Mouse (Mus musculus) bone marrow macrophage, adult 2 months (primary cell): ENCODE data around the gene Ubxn6. TPM values are rescaled to one million over a fixed set of nuclear protein-coding genes. Genes with fewer than 3 reads are reported as not detected.

Source experiments
- H3K27ac ChIP-seq: 2 replicates; pipeline ENCODE4 v1.5.1; 2012; ENCODE audit warnings: low read depth, low read length; ENCODE audit not compliant: insufficient read depth
- H3K4me1 ChIP-seq: 2 replicates; pipeline ENCODE4 v1.6.1; 2012; ENCODE audit warnings: low read length; ENCODE audit not compliant: control insufficient read depth, insufficient read depth
- H3K4me3 ChIP-seq: 2 replicates; pipeline ENCODE4 v1.5.1; 2012; ENCODE audit warnings: mild to moderate bottlenecking, low read length, moderate library complexity; ENCODE audit not compliant: insufficient read depth
- CTCF ChIP-seq: IDR thresholded peaks from 2 replicates; pipeline ENCODE4 v1.5.1; 2012; ENCODE audit warnings: low read depth, mild to moderate bottlenecking, low read length, moderate library complexity
- POLR2A ChIP-seq: IDR thresholded peaks from 2 replicates; pipeline ENCODE4 v1.6.1; 2012; ENCODE audit warnings: mild to moderate bottlenecking, low read depth, low read length, borderline replicate concordance
- polyA plus RNA-seq: library from polyadenylated mRNA; stranded (reverse); fragments of >200 nt; gene quantifications from 2 replicates; pipeline ENCODE4 v1.2.4, GENCODE M21; 2012; ENCODE audit not compliant: missing spikeins, insufficient read depth, insufficient read length

The Ubxn6 gene
- polyA plus RNA-seq, 1 experiment: 55.7 TPM

- H3K27ac ChIP-seq: no peak overlapping the region
These were observed 17.3 kb downstream of the Ubxn6 start for GRCm38 (mm10) chr17:56057381-56058120.

GRCm38 (mm10) chr17:56055945-56056678 lies 18.7 kb downstream of the Ubxn6 start:
- H3K4me3 ChIP-seq: no peak overlapping the region
- TF ChIP-seq POLR2A: no peak
- no peak for TF ChIP-seq CTCF
- H3K27ac ChIP-seq: no peak overlapping the region
- H3K4me1 ChIP-seq: no peaks in the 10 kb centered on the region

More at GRCm38 (mm10) chr17:56057381-56058120, 17.3 kb downstream of the Ubxn6 start:
- TF ChIP-seq CTCF: no peak
- no peak for TF ChIP-seq POLR2A
- H3K4me1 ChIP-seq: no peaks in the 10 kb centered on the region
- H3K4me3 ChIP-seq: no peak overlapping the region

GRCm38 (mm10) chr17:56054938-56055337 lies 19.9 kb downstream of the Ubxn6 start:
- TF ChIP-seq CTCF (no peak), POLR2A (no peak)
- H3K4me3 ChIP-seq: no peak overlapping the region
- no peak overlapping the region for H3K27ac ChIP-seq
- H3K4me1 ChIP-seq: no peaks in the 10 kb centered on the region

GRCm38 (mm10) chr17:56051369-56051768 lies 23.5 kb downstream of the Ubxn6 start:
- Histone ChIP-seq H3K4me3 (no peak overlapping the region), H3K4me1 (no peaks in the 10 kb centered on the region), H3K27ac (no peak overlapping the region)
- no peak for TF ChIP-seq POLR2A
- TF ChIP-seq CTCF: no peak

GRCm38 (mm10) chr17:56040857-56041163 lies 34.0 kb downstream of the Ubxn6 start:
- peak overlapping the region; percentile 69 for H3K4me3 ChIP-seq
- peaks cover 16% of the 10 kb centered on the region for H3K4me1 ChIP-seq
- TF ChIP-seq POLR2A (no peak), CTCF (no peak)
- H3K27ac ChIP-seq: 0 out of 2 replicates have a peak overlapping the region, but pooled peaks have one; percentile 11

GRCm38 (mm10) chr17:56040030-56040856 lies 34.6 kb downstream of the Ubxn6 start, which contains the start of gene Chaf1a:
Chaf1a (plus strand) TSS chr17:56040439.
- Histone ChIP-seq H3K27ac (peak within 1 kb of the TSS; percentile 52), H3K4me3 (peak within 1 kb of the TSS; percentile 69), H3K4me1 (peaks cover 16% of the 10 kb centered on the region)
- TF ChIP-seq CTCF (no peak), POLR2A (0 out of 2 replicates have a peak, but pooled peaks have one; percentile 37)

- Histone ChIP-seq H3K27ac (peak overlapping the region; percentile 52; the same call in 1 of the 2 replicates), H3K4me1 (peaks cover 23% of the 10 kb centered on the region), H3K4me3 (peak overlapping the region; percentile 41; the same call in 1 of the 2 replicates)
- no peak for TF ChIP-seq POLR2A
- TF ChIP-seq CTCF: no peak
These were observed 35.5 kb downstream of the Ubxn6 start for GRCm38 (mm10) chr17:56039345-56039744.

GRCm38 (mm10) chr17:56038583-56039261 lies 36.1 kb downstream of the Ubxn6 start:
- Histone ChIP-seq H3K27ac (no peak overlapping the region), H3K4me3 (no peak overlapping the region), H3K4me1 (peaks cover 27% of the 10 kb centered on the region)
- TF ChIP-seq CTCF (no peak), POLR2A (no peak)

- Histone ChIP-seq H3K27ac (no peak overlapping the region), H3K4me3 (peak overlapping the region; percentile 63), H3K4me1 (peaks cover 40% of the 10 kb centered on the region)
- TF ChIP-seq POLR2A (no peak), CTCF (no peak; the same call in 1 of the 2 replicates)
These were observed 37.9 kb downstream of the Ubxn6 start for GRCm38 (mm10) chr17:56036901-56037287.
